Mouse (Mus musculus): ENCODE results near the gene H2afj. TPM values are rescaled to one million over a fixed set of nuclear protein-coding genes. Genes with fewer than 3 reads are reported as not detected.
A peak's percentile ranks its signal among the peaks of the same experiment; 100 is the strongest.

Gene H2afj
- polyA plus RNA-seq, 1 experiment from 2014 or later: 120 TPM

GRCm38 (mm10) chr6:136852348-136852747, 44.3 kb downstream of the H2afj start:
- 0 out of 2 replicates have a peak overlapping the region, but pooled peaks have one; percentile 21 for H3K27ac ChIP-seq (replicated peaks)
- H3K4me2 ChIP-seq (replicated peaks): no peak overlapping the region
- H3K9me3 ChIP-seq: no peaks in the 10 kb centered on the region
- no peaks in the 10 kb centered on the region for H3K27me3 ChIP-seq
- no peak overlapping the region for H3K9ac ChIP-seq (replicated peaks)
- 0 out of 2 replicates have a peak, but pooled peaks cover 4% of the 10 kb centered on the region for H3K4me1 ChIP-seq
- ATAC-seq (replicated peaks): no peak
- 80% methylated on average over 4 of the region's 4 CpGs for WGBS
- H3K36me3 ChIP-seq: no peaks in the 10 kb centered on the region
- no peak overlapping the region for H3K4me3 ChIP-seq

- H3K4me1 ChIP-seq: 0 out of 2 replicates have a peak, but pooled peaks cover 4% of the 10 kb centered on the region
- no peak overlapping the region for H3K4me3 ChIP-seq
- no peaks in the 10 kb centered on the region for H3K27me3 ChIP-seq
- H3K9ac ChIP-seq (replicated peaks): no peak overlapping the region
- no peak for ATAC-seq (replicated peaks)
- no peaks in the 10 kb centered on the region for H3K36me3 ChIP-seq
- no peak overlapping the region for H3K4me2 ChIP-seq (replicated peaks)
- H3K27ac ChIP-seq (replicated peaks): 0 out of 2 replicates have a peak overlapping the region, but pooled peaks have one; percentile 21
- H3K9me3 ChIP-seq: no peaks in the 10 kb centered on the region
- WGBS: 39% methylated on average over 3 of the region's 3 CpGs
Measured at GRCm38 (mm10) chr6:136852762-136853161, 44.7 kb downstream of the H2afj start.

DNA sequence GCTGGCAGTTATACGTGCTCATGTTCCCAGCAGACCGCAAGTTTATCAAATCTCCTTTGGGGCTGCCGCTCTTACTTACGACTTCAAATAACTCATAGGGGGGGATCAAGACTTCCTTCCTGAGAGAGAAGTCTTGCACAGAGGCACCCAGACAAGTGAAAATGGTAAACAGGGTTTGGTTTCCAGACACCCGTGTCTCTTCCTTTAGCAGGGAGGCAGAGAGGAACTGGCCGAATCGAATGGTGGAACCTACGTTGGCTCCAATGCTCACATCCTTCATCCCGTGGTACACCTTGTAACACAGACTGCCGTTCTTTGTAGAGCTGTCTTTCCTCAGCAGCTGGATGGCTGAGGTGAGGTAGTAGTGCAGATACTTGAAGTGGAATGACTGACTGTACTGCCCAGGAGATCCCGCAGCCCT, 46.3 kb downstream of the H2afj start:
- H3K4me3 ChIP-seq: no peak overlapping the region
- H3K9ac ChIP-seq (replicated peaks): no peak overlapping the region
- no peak overlapping the region for H3K27ac ChIP-seq (replicated peaks)
- 91% methylated on average over 11 of the region's 11 CpGs for WGBS
- H3K4me2 ChIP-seq (replicated peaks): no peak overlapping the region
- H3K36me3 ChIP-seq: no peaks in the 10 kb centered on the region
- no peaks in the 10 kb centered on the region for H3K27me3 ChIP-seq
- ATAC-seq (replicated peaks): no peak
- H3K9me3 ChIP-seq: no peaks in the 10 kb centered on the region
- H3K4me1 ChIP-seq: 0 out of 2 replicates have a peak, but pooled peaks cover 4% of the 10 kb centered on the region

DNA sequence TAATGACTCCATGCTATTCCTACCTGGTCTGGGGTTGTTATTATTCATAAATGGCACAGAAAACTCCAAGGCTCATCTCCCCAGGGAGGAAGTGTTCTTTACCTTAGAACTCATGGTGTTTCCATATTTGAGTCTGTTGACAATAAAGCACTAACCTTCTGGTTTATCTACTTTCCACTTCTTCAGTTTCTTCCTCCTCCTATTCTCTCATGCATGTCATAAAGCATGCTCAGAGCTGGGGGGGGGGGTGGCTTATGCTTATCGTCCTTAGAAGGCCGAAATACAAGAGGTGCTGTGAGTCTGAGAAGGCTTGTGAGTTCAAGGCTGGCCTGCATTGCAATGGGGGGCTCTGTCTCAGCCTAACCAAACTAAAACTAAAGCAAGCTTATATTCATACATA, 47.1 kb downstream of the H2afj start:
- WGBS: 79% methylated on average over 2 of the region's 2 CpGs
- 0 out of 2 replicates have a peak, but pooled peaks cover 4% of the 10 kb centered on the region for H3K4me1 ChIP-seq
- no peaks in the 10 kb centered on the region for H3K9me3 ChIP-seq
- H3K9ac ChIP-seq (replicated peaks): no peak overlapping the region
- no peaks in the 10 kb centered on the region for H3K36me3 ChIP-seq
- no peak overlapping the region for H3K27ac ChIP-seq (replicated peaks)
- no peak overlapping the region for H3K4me3 ChIP-seq
- no peak for ATAC-seq (replicated peaks)
- H3K27me3 ChIP-seq: no peaks in the 10 kb centered on the region
- no peak overlapping the region for H3K4me2 ChIP-seq (replicated peaks)

- Histone ChIP-seq H3K4me3 (no peak overlapping the region), H3K27ac (replicated peaks) (no peak overlapping the region), H3K9me3 (no peaks in the 10 kb centered on the region), H3K4me2 (replicated peaks) (no peak overlapping the region), H3K9ac (replicated peaks) (no peak overlapping the region), H3K36me3 (no peaks in the 10 kb centered on the region), H3K27me3 (no peaks in the 10 kb centered on the region), H3K4me1 (0 out of 2 replicates have a peak, but pooled peaks cover 4% of the 10 kb centered on the region)
- 63% methylated on average over 14 of the region's 14 CpGs for WGBS
- no peak for ATAC-seq (replicated peaks)
Measured at GRCm38 (mm10) chr6:136856071-136856636, 48.1 kb downstream of the H2afj start.

- H3K4me1 ChIP-seq: 0 out of 2 replicates have a peak, but pooled peaks cover 4% of the 10 kb centered on the region
- no peak within 1 kb of the TSS for H3K4me2 ChIP-seq (replicated peaks)
- 80% methylated on average over 18 of the region's 18 CpGs for WGBS
- no peaks in the 10 kb centered on the region for H3K9me3 ChIP-seq
- no peak within 1 kb of the TSS for H3K9ac ChIP-seq (replicated peaks)
- no peaks in the 10 kb centered on the region for H3K27me3 ChIP-seq
- no peaks in the 10 kb centered on the region for H3K36me3 ChIP-seq
- no peak within 1 kb of the TSS for H3K27ac ChIP-seq (replicated peaks)
- no peak within 1 kb of the TSS for H3K4me3 ChIP-seq
- no peak for ATAC-seq (replicated peaks)
Measured at GRCm38 (mm10) chr6:136857186-136857872, 49.3 kb downstream of the H2afj start, which contains the start of gene Art4. Gene Art4 (minus strand): TSS chr6:136857733.

DNA sequence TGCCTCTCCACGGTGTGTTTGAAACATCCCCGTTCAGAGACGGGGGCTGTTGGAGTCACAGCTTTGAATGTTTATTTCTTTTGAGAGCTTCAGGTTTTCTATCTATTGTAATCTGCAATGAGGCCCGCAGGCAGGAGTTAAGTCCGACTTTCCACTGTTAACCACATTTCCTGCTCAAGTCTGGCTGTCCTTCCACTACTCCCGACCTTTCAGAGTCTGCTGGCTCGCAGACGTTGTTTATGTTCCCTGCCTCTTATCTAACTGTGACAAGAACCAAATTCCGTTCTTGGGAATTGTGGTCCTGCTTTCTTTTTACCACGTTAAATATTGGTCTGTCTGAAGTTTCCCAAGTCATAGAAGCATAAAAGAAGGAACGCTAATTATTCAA, 49.8 kb downstream of the H2afj start:
- H3K36me3 ChIP-seq: no peaks in the 10 kb centered on the region
- no peak overlapping the region for H3K9ac ChIP-seq (replicated peaks)
- no peak for ATAC-seq (replicated peaks)
- no peak overlapping the region for H3K4me3 ChIP-seq
- H3K27me3 ChIP-seq: no peaks in the 10 kb centered on the region
- H3K9me3 ChIP-seq: no peaks in the 10 kb centered on the region
- no peak overlapping the region for H3K27ac ChIP-seq (replicated peaks)
- no peak overlapping the region for H3K4me2 ChIP-seq (replicated peaks)
- 68% methylated on average over 11 of the region's 11 CpGs for WGBS
- 0 out of 2 replicates have a peak, but pooled peaks cover under 1% of the 10 kb centered on the region for H3K4me1 ChIP-seq

- WGBS: 84% methylated on average over 8 of the region's 8 CpGs
- H3K9ac ChIP-seq (replicated peaks): no peak overlapping the region
- no peaks in the 10 kb centered on the region for H3K27me3 ChIP-seq
- H3K9me3 ChIP-seq: no peaks in the 10 kb centered on the region
- no peak overlapping the region for H3K4me2 ChIP-seq (replicated peaks)
- ATAC-seq (replicated peaks): no peak
- H3K4me1 ChIP-seq: no peaks in the 10 kb centered on the region
- H3K27ac ChIP-seq (replicated peaks): no peak overlapping the region
- H3K36me3 ChIP-seq: no peaks in the 10 kb centered on the region
- no peak overlapping the region for H3K4me3 ChIP-seq
Measured at GRCm38 (mm10) chr6:136858420-136858819, 50.4 kb downstream of the H2afj start.

Small RNA genes lying within 50 kb of the gene (microRNA-seq; reads per million reads assigned to microRNA genes)
- gene Gm44364: not detected

Other genes with a start within 250 kb of the H2afj start
- gene Plbd1, start 146.3 kb upstream of the H2afj start, polyA plus RNA-seq (2015; fragmentation: Nextera tagmentation; extraction: Ambion mirVana): 0.29 and 0.34 TPM in 2 replicates
- gene Gucy2c, start 26.5 kb upstream of the H2afj start, polyA plus RNA-seq (2015; fragmentation: Nextera tagmentation; extraction: Ambion mirVana): 0.05 TPM in 2 replicates
- 0.97 and 1.1 TPM in 2 replicates for gene Hist4h4, start 3.8 kb upstream of the H2afj start, polyA plus RNA-seq (2015; fragmentation: Nextera tagmentation; extraction: Ambion mirVana)
- gene BC049715, start 19.4 kb downstream of the H2afj start, polyA plus RNA-seq (2015; fragmentation: Nextera tagmentation; extraction: Ambion mirVana): 0.93 and 1.1 TPM in 2 replicates
- 79.0 and 82.5 TPM in 2 replicates for gene Wbp11, start 20.0 kb downstream of the H2afj start, polyA plus RNA-seq (2015; fragmentation: Nextera tagmentation; extraction: Ambion mirVana)
- 0.18 TPM in 1 of 2 replicates, not detected in the other for gene Smco3, start 27.2 kb downstream of the H2afj start, polyA plus RNA-seq (2015; fragmentation: Nextera tagmentation; extraction: Ambion mirVana)
- gene Art4, start 49.5 kb downstream of the H2afj start, polyA plus RNA-seq (2015; fragmentation: Nextera tagmentation; extraction: Ambion mirVana): 0.06 TPM in 1 of 2 replicates, not detected in the other
- gene Mgp, start 67.6 kb downstream of the H2afj start, polyA plus RNA-seq (2015; fragmentation: Nextera tagmentation; extraction: Ambion mirVana): 7.2 and 8.8 TPM in 2 replicates
- 0.18 and 0.66 TPM in 2 replicates for gene Erp27, start 113.9 kb downstream of the H2afj start, polyA plus RNA-seq (2015; fragmentation: Nextera tagmentation; extraction: Ambion mirVana)
- gene Pde6h, start 115.6 kb downstream of the H2afj start, polyA plus RNA-seq (2015; fragmentation: Nextera tagmentation; extraction: Ambion mirVana): not detected in 2 replicates
- gene Arhgdib, start 133.7 kb downstream of the H2afj start, polyA plus RNA-seq (2015; fragmentation: Nextera tagmentation; extraction: Ambion mirVana): 16.8 and 17.1 TPM in 2 replicates

Data from forebrain, embryonic 15.5 days (tissue).